Mouse (Mus musculus) C2C12 (cell line): ENCODE results near the gene Tom1.

Source experiments
- CTCF ChIP-seq: IDR thresholded peaks from one replicate; pipeline ENCODE4 v1.5.1; 2011; ENCODE audit not compliant: control insufficient read depth, insufficient read depth, insufficient read length
- MAX ChIP-seq: IDR thresholded peaks from one replicate; pipeline ENCODE4 v1.6.1; 2011; ENCODE audit warnings: mild to moderate bottlenecking, control low read depth

DNA sequence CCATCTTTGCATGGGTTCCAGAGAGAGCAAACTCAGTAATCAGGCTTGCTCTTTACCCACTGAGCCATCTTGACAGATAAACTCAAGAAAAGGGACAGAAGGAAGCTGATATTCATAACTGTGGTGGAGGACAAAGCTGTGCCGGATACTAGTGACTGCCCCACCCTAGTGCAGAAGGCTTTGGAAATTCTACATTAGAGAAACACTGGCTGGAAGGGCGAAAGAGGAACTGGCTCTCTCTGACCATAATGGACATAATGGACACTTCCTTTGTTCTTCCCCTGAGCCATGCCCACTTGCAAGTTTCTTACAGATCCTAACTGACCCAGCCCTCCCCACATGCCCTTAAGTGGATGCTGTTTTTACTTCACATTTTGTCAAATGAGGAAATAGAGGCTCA is 52.5 kb downstream of the Tom1 start:
- TF ChIP-seq CTCF (no peak), MAX (no peak)
